Mouse (Mus musculus) forebrain, embryonic 11.5 days (tissue): ENCODE measurements around the gene Gfra1. TPM values are rescaled to one million over a fixed set of nuclear protein-coding genes. Genes with fewer than 3 reads are reported as not detected.

Experiments used
- ATAC-seq: fragments of 200-750 bp; cut with Nextera tagmentation; replicated peaks from 2 replicates; pipeline ENCODE4 v1.8.0; 2017; ENCODE audit warnings: moderate TSS enrichment; ENCODE audit not compliant: low FRiP score
- DNase-seq: peaks from one replicate; pipeline ENCODE4 v3.0.0-alpha.2; 2017; ENCODE audit warnings: low spot score
- H3K27ac ChIP-seq: fragments of 300-500 bp; sonication (generic); 2 replicates; pipeline ENCODE4 v1.5.1; 2014; ENCODE audit warnings: low read depth, low read length
- H3K27me3 ChIP-seq: fragments of 300-500 bp; sonication (generic); 2 replicates; pipeline ENCODE4 v1.6.1; 2014; ENCODE audit warnings: mild to moderate bottlenecking, low read length, mixed read lengths; ENCODE audit not compliant: control insufficient read depth, insufficient read depth
- H3K36me3 ChIP-seq: fragments of 300-500 bp; sonication (generic); 2 replicates; pipeline ENCODE4 v1.6.1; 2014; ENCODE audit warnings: mild to moderate bottlenecking, low read length, moderate library complexity, mixed read lengths; ENCODE audit not compliant: control insufficient read depth, insufficient read depth
- H3K4me1 ChIP-seq: fragments of 300-500 bp; sonication (generic); replicated peaks from 2 replicates; pipeline ENCODE4 v1.6.1; 2014; ENCODE audit warnings: low read length, mixed read lengths; ENCODE audit not compliant: control insufficient read depth, insufficient read depth
- H3K4me2 ChIP-seq: fragments of 300-500 bp; sonication (generic); 2 replicates; pipeline ENCODE4 v1.6.1; 2014; ENCODE audit warnings: low read depth, mild to moderate bottlenecking, low read length, moderate library complexity, mixed read lengths; ENCODE audit not compliant: severe bottlenecking
- H3K4me3 ChIP-seq: fragments of 300-500 bp; sonication (generic); 2 replicates; pipeline ENCODE4 v1.5.1; 2014; ENCODE audit warnings: low read depth, low read length
- H3K9ac ChIP-seq: fragments of 300-500 bp; sonication (generic); 2 replicates; pipeline ENCODE4 v1.6.1; 2014; ENCODE audit warnings: low read length
- H3K9me3 ChIP-seq: fragments of 300-500 bp; sonication (generic); 2 replicates; pipeline ENCODE4 v1.6.1; 2016; ENCODE audit warnings: low read length, mixed read lengths; ENCODE audit not compliant: control insufficient read depth
- WGBS: fragments of 180-500 bp; shearing (Covaris S2); extraction: QIAGEN DNeasy Blood & Tissue Kit; methylation state at CpG from one replicate; pipeline ENCODE4 v1.1.7; 2014; 5-methylcytosine and 5-hydroxymethylcytosine counted together
- polyA plus RNA-seq: library from polyadenylated mRNA; unstranded; fragments of >200 nt; fragmentation: Nextera tagmentation; extraction: Ambion mirVana; gene quantifications from 2 replicates; pipeline ENCODE4 v1.2.1, GENCODE M21; 2014

Gene Gfra1
- polyA plus RNA-seq, 1 experiment from 2014 or later, result 9.6 TPM

DNA sequence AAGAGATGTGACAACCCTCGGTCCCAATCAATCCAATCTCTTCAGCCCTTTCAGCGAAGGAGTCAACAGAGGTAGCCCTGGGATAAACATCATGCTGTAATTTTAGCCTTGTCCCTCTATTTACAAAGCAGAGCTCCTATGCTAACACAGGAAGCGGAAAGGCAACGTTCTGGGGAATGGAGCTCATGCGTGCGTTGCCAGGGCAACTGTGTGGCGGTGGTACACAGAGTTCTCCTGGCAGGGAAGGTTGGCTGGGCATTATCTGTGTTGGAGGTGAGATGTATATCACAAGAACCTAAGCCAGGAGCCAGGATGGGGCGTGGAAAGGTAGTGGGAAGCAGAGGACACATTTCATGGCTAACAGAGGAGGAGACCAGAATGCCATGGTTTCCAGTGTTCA, 194.8 kb downstream of the Gfra1 start:
- no peaks in the 10 kb centered on the region for H3K36me3 ChIP-seq
- peaks cover 6% of the 10 kb centered on the region; the same call in 1 of the 2 replicates for H3K4me1 ChIP-seq
- H3K27me3 ChIP-seq, result no peaks in the 10 kb centered on the region
- 86% methylated on average over 8 of the region's 8 CpGs for WGBS
- H3K9me3 ChIP-seq, result no peaks in the 10 kb centered on the region
- no peak overlapping the region for H3K9ac ChIP-seq
- no peak for DNase-seq
- H3K27ac ChIP-seq, result no peak overlapping the region
- no peak overlapping the region for H3K4me3 ChIP-seq
- H3K4me2 ChIP-seq, result no peak overlapping the region
- no peak for ATAC-seq

- DNase-seq (no peak), ATAC-seq (no peak)
- Histone ChIP-seq H3K4me1 (peaks cover 6% of the 10 kb centered on the region; the same call in 1 of the 2 replicates), H3K4me2 (no peak overlapping the region), H3K27ac (no peak overlapping the region), H3K36me3 (no peaks in the 10 kb centered on the region), H3K9ac (no peak overlapping the region), H3K27me3 (no peaks in the 10 kb centered on the region), H3K4me3 (no peak overlapping the region), H3K9me3 (no peaks in the 10 kb centered on the region)
- WGBS, result 56% methylated on average over 2 of the region's 2 CpGs
Observed at GRCm38 (mm10) chr19:58259250-58259649, 196.5 kb downstream of the Gfra1 start.

GRCm38 (mm10) chr19:58256485-58256884, 199.2 kb downstream of the Gfra1 start:
- Histone ChIP-seq H3K36me3 (no peaks in the 10 kb centered on the region), H3K9me3 (no peaks in the 10 kb centered on the region), H3K27ac (no peak overlapping the region), H3K4me3 (no peak overlapping the region), H3K4me2 (no peak overlapping the region), H3K9ac (no peak overlapping the region), H3K27me3 (no peaks in the 10 kb centered on the region), H3K4me1 (peaks cover 6% of the 10 kb centered on the region; the same call in 1 of the 2 replicates)
- 91% methylated on average over 3 of the region's 3 CpGs for WGBS
- no peak for ATAC-seq
- DNase-seq, result no peak

GRCm38 (mm10) chr19:58255394-58255793, 200.3 kb downstream of the Gfra1 start:
- H3K9me3 ChIP-seq, result no peaks in the 10 kb centered on the region
- H3K9ac ChIP-seq, result no peak overlapping the region
- DNase-seq (no peak), ATAC-seq (no peak)
- no peak overlapping the region for H3K4me3 ChIP-seq
- no peaks in the 10 kb centered on the region for H3K27me3 ChIP-seq
- H3K27ac ChIP-seq, result no peak overlapping the region
- WGBS, result 85% methylated on average over 7 of the region's 7 CpGs
- H3K4me2 ChIP-seq, result no peak overlapping the region
- no peaks in the 10 kb centered on the region for H3K36me3 ChIP-seq
- H3K4me1 ChIP-seq, result peaks cover 6% of the 10 kb centered on the region; the same call in 1 of the 2 replicates

DNA sequence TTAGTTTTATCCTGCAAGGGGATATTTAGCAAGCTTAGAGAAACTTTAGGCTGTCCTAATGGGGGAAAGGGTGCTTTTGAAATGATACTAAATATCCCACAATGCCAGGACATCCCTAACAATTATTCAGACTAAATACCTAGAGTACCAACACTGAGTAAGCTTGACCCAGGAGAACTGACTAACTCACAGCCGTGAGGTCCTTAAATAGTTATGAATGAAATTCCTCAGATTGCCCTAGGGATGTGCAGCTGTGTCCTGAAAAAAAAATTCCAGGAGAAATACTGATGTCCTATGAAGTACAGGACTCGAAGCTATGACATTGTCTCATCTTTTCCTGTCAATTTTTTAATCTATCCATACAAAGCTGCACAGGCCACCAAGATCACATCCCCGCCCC, 201.5 kb downstream of the Gfra1 start:
- Histone ChIP-seq H3K4me3 (no peak overlapping the region), H3K9ac (no peak overlapping the region), H3K9me3 (no peaks in the 10 kb centered on the region), H3K4me1 (peaks cover 4% of the 10 kb centered on the region; the same call in 1 of the 2 replicates), H3K36me3 (no peaks in the 10 kb centered on the region), H3K27me3 (no peaks in the 10 kb centered on the region), H3K4me2 (no peak overlapping the region), H3K27ac (no peak overlapping the region)
- ATAC-seq (no peak), DNase-seq (no peak)
- 83% methylated on average over 3 of the region's 3 CpGs for WGBS

GRCm38 (mm10) chr19:58251698-58252097, 204.0 kb downstream of the Gfra1 start:
- no peaks in the 10 kb centered on the region for H3K9me3 ChIP-seq
- H3K9ac ChIP-seq, result no peak overlapping the region
- WGBS, result 73% methylated on average over 4 of the region's 4 CpGs
- H3K4me3 ChIP-seq, result no peak overlapping the region
- no peaks in the 10 kb centered on the region for H3K36me3 ChIP-seq
- ATAC-seq (no peak), DNase-seq (no peak)
- H3K4me2 ChIP-seq, result no peak overlapping the region
- H3K27ac ChIP-seq, result no peak overlapping the region
- H3K4me1 ChIP-seq, result no peaks in the 10 kb centered on the region; the same call in 1 of the 2 replicates
- no peaks in the 10 kb centered on the region for H3K27me3 ChIP-seq

DNA sequence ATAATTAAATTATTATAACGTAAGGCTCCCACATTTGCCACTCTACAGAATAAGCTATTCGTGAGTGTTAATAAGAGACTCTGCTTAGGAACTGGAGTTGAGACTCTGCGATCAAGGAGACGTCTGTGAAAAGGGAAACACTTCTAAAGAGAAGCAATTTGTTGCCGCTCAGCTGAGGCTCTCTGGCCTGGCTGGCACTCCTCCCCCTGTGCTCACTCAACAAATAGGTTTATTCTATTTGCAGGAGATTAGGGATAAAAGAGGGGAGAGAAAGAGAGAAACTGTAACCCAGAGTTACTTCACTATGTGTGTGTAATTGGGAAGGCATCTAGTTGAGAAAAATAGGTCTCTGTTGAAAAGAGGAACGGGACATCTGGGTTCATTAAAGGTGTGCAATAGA, 204.6 kb downstream of the Gfra1 start:
- ATAC-seq (no peak), DNase-seq (no peak)
- Histone ChIP-seq H3K9me3 (no peaks in the 10 kb centered on the region), H3K36me3 (no peaks in the 10 kb centered on the region), H3K9ac (no peak overlapping the region), H3K4me1 (no peaks in the 10 kb centered on the region; the same call in 1 of the 2 replicates), H3K27me3 (no peaks in the 10 kb centered on the region), H3K4me2 (no peak overlapping the region), H3K27ac (no peak overlapping the region), H3K4me3 (no peak overlapping the region)
- WGBS, result 23% methylated on average over 6 of the region's 6 CpGs

GRCm38 (mm10) chr19:58250237-58250636, 205.5 kb downstream of the Gfra1 start:
- ATAC-seq, result no peak
- H3K27ac ChIP-seq, result no peak overlapping the region
- no peaks in the 10 kb centered on the region for H3K36me3 ChIP-seq
- no peaks in the 10 kb centered on the region; the same call in 1 of the 2 replicates for H3K4me1 ChIP-seq
- H3K9ac ChIP-seq, result no peak overlapping the region
- no peak overlapping the region for H3K4me3 ChIP-seq
- no peak overlapping the region for H3K4me2 ChIP-seq
- DNase-seq, result no peak
- WGBS, result 73% methylated on average over 8 of the region's 8 CpGs
- no peaks in the 10 kb centered on the region for H3K9me3 ChIP-seq
- H3K27me3 ChIP-seq, result no peaks in the 10 kb centered on the region

DNA sequence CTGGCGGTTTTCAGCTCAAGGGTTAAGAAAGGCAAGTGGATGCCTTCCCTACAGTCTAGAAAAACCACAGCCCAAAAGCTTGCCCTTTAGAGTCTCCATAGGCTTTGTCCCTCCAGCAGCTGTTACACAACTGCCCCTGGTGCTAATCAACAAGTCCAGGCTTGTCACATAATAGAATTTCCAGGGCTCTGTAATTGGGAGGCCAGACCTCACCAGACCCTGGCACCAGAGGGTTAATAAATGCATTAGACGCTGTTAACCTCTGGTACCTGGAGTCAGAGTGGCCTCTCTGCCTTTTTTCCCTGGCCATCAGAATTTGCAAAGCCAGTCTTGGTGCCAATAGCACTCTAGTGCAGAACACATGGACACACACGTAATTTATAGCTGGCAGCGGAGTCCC, 211.6 kb downstream of the Gfra1 start:
- H3K4me3 ChIP-seq, result no peak overlapping the region
- H3K27me3 ChIP-seq, result no peaks in the 10 kb centered on the region
- no peaks in the 10 kb centered on the region for H3K9me3 ChIP-seq
- no peak overlapping the region for H3K4me2 ChIP-seq
- DNase-seq (no peak), ATAC-seq (no peak)
- WGBS, result 55% methylated on average over 4 of the region's 4 CpGs
- H3K27ac ChIP-seq, result no peak overlapping the region
- no peaks in the 10 kb centered on the region for H3K36me3 ChIP-seq
- no peak overlapping the region; the same call in 1 of the 2 replicates for H3K9ac ChIP-seq
- H3K4me1 ChIP-seq, result peaks cover 2% of the 10 kb centered on the region
